Mouse (Mus musculus) midbrain, embryonic 10.5 days (tissue): Measurements from ENCODE around the gene Mrgprf. TPM values are rescaled to one million over a fixed set of nuclear protein-coding genes. Genes with fewer than 3 reads are reported as not detected.
A peak's percentile ranks its signal among the peaks of the same experiment; 100 is the strongest.

Experiments used
- DNase-seq: peaks from one replicate; pipeline ENCODE4 v3.0.0-alpha.2; 2017; ENCODE audit warnings: low spot score
- H3K27ac ChIP-seq: fragments of 300-500 bp; sonication (generic); replicated peaks from 2 replicates; pipeline ENCODE4 v1.5.1; 2016; ENCODE audit warnings: mild to moderate bottlenecking
- H3K27me3 ChIP-seq: fragments of 300-500 bp; sonication (generic); 2 replicates; pipeline ENCODE4 v1.6.1; 2016; ENCODE audit warnings: low read depth, mild to moderate bottlenecking; ENCODE audit not compliant: poor library complexity, severe bottlenecking
- H3K36me3 ChIP-seq: fragments of 300-500 bp; sonication (generic); 2 replicates; pipeline ENCODE4 v1.6.1; 2016; ENCODE audit warnings: mild to moderate bottlenecking, moderate library complexity
- H3K4me1 ChIP-seq: fragments of 300-500 bp; sonication (generic); 2 replicates; pipeline ENCODE4 v1.6.1; 2016
- H3K4me3 ChIP-seq: fragments of 300-500 bp; sonication (generic); 2 replicates; pipeline ENCODE4 v1.5.1; 2016; ENCODE audit warnings: mild to moderate bottlenecking, moderate library complexity
- H3K9me3 ChIP-seq: fragments of 300-500 bp; sonication (generic); replicated peaks from 2 replicates; pipeline ENCODE4 v1.6.1; 2016; ENCODE audit warnings: mild to moderate bottlenecking
- WGBS: fragments of 180-500 bp; shearing (Covaris S2); methylation state at CpG from one replicate; pipeline ENCODE4 v1.1.7; 2016; 5-methylcytosine and 5-hydroxymethylcytosine counted together
- polyA plus RNA-seq: library from polyadenylated mRNA; unstranded; fragments of >200 nt; fragmentation: Nextera tagmentation; extraction: Ambion mirVana; gene quantifications from 2 replicates; pipeline ENCODE4 v1.2.1, GENCODE M21; 2016

The Mrgprf gene
- polyA plus RNA-seq, 1 experiment from 2014 or later: 0.37 TPM

DNA sequence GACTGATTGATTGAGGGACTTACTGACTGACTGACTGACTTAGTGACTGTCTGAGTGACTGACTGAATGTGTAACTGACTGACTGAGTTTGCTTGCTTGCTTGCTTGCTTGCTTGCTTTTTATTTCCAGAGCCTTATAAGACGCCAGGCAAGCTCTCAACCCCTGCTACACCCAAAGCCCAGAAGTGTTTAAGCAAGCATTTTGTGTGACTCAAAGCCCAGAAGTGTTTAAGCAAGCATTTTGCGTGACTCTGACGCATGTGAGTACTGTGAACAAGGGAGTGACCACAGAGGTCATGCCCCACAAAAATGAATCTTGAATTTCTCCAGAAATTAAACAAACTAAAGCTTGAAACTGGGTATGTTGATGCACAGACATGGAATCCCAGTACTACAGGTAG lies 16.3 kb upstream of the Mrgprf start:
- no peak for DNase-seq

DNA sequence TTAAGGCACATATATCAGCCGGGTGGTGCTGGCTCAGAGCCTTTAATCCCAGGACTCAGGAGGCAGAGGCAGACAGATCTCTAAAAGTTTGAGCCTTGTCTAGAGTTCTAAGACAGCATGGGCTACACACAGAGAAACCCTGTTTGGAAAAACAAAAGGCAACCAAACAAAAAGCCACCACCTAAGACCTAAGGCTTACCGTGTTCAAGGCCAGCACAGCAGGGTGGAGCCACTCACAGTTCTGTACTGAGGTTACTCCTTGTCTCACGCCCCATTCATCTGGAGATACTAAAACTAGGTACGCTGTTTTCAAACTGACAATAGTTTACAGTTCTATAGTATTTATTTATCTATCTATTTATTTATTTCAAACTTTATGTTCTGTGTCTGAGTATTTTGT lies 15.2 kb upstream of the Mrgprf start:
- Histone ChIP-seq H3K9me3 (no peaks in the 10 kb centered on the region), H3K27ac (no peak overlapping the region), H3K27me3 (no peaks in the 10 kb centered on the region), H3K36me3 (no peaks in the 10 kb centered on the region), H3K4me3 (no peak overlapping the region), H3K4me1 (peaks cover 34% of the 10 kb centered on the region)
- DNase-seq: no peak
- WGBS: 81% methylated on average over 4 of the region's 4 CpGs

More for the DNA sequence above, 16.3 kb upstream of the Mrgprf start:
- WGBS: 73% methylated on average over 3 of the region's 3 CpGs
- Histone ChIP-seq H3K27me3 (no peaks in the 10 kb centered on the region), H3K27ac (peak overlapping the region; percentile 82), H3K4me3 (peak overlapping the region; percentile 60), H3K4me1 (peaks cover 34% of the 10 kb centered on the region), H3K9me3 (no peaks in the 10 kb centered on the region), H3K36me3 (peaks cover 11% of the 10 kb centered on the region)

DNA sequence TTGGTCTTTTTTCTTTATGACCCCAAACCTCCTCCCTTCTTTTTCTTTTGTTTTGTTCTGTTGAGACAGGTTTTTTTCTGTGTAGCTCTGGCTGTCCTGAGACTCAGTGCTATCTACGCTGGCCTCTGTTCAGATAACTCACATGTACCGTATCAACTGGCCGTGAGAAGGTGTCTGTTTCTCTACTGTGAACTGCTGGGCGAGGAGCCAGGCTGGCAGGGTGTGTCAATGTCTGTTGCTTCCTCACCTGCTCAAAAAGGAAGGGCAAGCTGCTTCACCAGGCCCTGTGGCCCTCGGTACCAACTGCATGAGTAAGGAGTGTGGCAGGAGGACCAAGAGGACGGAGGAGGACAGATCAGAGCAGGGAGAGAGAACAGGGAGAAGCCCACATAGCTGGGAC lies 13.2 kb upstream of the Mrgprf start:
- Histone ChIP-seq H3K4me1 (peaks cover 26% of the 10 kb centered on the region), H3K27ac (no peak overlapping the region), H3K36me3 (no peaks in the 10 kb centered on the region), H3K9me3 (no peaks in the 10 kb centered on the region), H3K4me3 (no peak overlapping the region), H3K27me3 (no peaks in the 10 kb centered on the region)
- DNase-seq: no peak
- WGBS: 85% methylated on average over 6 of the region's 6 CpGs

DNA sequence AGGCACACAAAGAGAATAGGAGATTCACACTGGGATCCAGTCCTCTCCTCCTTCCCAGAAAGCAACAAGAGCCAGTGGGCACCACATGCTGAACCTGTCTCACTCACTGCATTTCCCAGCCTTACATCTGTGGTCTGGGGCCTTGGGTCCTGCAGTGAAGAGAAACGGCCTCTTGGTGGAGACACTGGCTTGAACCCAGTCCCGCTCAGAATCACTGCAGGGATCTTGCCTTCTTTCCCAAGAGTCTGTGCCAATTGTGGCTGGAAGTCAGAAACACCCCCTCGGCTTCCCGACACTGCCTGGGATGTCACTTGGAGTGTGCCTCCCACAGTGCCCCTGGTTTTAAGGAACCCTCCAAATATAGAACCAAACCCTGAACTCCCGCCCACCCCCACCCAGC lies 11.3 kb upstream of the Mrgprf start:
- 16% methylated on average over 5 of the region's 5 CpGs for WGBS
- H3K9me3 ChIP-seq: no peaks in the 10 kb centered on the region

DNA sequence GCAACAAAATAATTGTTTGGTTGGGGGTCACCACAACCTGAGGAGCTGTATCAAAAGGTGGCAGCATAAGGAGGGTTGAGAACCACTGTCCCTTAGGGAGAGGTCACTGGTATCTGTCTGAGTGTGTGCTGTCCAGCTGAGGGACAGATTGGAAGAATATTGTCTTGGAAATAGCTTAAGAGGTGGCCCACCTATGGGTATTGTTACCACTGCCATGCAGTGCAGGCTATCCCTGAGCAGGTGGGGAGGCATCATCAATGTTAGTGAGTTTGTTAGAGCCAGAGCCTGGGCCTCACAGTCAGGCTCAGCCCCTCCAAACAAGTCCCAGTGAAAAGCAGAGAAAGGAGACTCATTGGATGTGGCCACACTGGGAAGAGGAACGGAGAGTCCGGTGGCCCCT lies 8.8 kb upstream of the Mrgprf start:
- Histone ChIP-seq H3K36me3 (no peaks in the 10 kb centered on the region), H3K4me3 (no peak overlapping the region), H3K27ac (no peak overlapping the region), H3K27me3 (no peaks in the 10 kb centered on the region), H3K9me3 (no peaks in the 10 kb centered on the region), H3K4me1 (peaks cover 7% of the 10 kb centered on the region; the same call in 1 of the 2 replicates)
- no peak for DNase-seq
- WGBS: 94% methylated on average over 2 of the region's 2 CpGs

More for the DNA sequence above, 11.3 kb upstream of the Mrgprf start:
- H3K36me3 ChIP-seq: no peaks in the 10 kb centered on the region
- H3K27me3 ChIP-seq: no peaks in the 10 kb centered on the region
- peak overlapping the region; percentile 39; the same call in 1 of the 2 replicates for H3K27ac ChIP-seq
- H3K4me3 ChIP-seq: no peak overlapping the region
- peaks cover 9% of the 10 kb centered on the region for H3K4me1 ChIP-seq
- peak; percentile 53 for DNase-seq

DNA sequence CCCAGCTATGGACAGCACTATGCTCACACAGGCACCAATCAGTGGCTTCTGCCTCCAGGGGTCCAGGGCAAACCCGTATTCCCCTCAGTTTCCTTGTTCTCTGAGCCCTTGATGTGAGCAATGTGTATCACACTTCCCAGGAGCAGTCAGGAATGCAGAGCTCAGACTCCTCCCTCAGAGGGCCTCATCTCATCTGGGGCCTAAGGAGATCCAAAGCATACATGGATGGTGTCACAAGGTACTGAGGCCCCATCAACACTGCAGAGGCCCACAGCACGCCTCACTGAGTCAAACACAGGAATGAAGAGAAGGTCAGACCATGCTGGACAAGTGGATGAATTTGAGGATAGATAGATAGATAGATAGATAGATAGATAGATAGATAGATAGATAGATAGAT lies 7.9 kb upstream of the Mrgprf start:
- whole genome bisulfite sequencing: 73% methylated on average over 2 of the region's 2 CpGs
- H3K9me3 ChIP-seq: no peaks in the 10 kb centered on the region

DNA sequence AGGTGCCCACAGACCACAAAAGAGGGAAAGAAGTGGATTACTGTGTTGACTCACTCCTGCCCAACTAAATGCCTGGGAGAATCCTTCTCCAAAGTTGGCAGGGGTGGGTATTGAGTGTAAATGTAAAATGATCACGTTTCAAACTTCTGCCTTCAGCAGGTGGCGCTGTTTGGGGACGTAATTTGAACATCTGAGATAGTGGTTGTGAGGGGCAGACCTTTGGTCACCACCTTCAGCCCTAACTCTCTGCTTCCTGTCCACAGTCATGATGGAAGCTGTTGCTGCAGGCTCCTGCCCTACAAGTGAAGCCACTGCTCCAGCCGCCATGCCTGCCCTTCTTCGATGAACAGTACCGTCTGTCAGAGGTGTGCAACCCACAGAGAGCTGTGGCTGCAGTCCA lies 6.8 kb upstream of the Mrgprf start:
- peaks cover 6% of the 10 kb centered on the region for H3K4me1 ChIP-seq
- WGBS: 35% methylated on average over 6 of the region's 6 CpGs
- H3K36me3 ChIP-seq: no peaks in the 10 kb centered on the region
- no peaks in the 10 kb centered on the region for H3K9me3 ChIP-seq
- H3K4me3 ChIP-seq: no peak overlapping the region
- no peak overlapping the region for H3K27ac ChIP-seq
- DNase-seq: no peak
- no peaks in the 10 kb centered on the region for H3K27me3 ChIP-seq

More for the DNA sequence above, 7.9 kb upstream of the Mrgprf start:
- H3K27ac ChIP-seq: no peak overlapping the region
- peaks cover 7% of the 10 kb centered on the region; the same call in 1 of the 2 replicates for H3K4me1 ChIP-seq
- no peak for DNase-seq
- H3K27me3 ChIP-seq: no peaks in the 10 kb centered on the region
- no peaks in the 10 kb centered on the region for H3K36me3 ChIP-seq
- no peak overlapping the region for H3K4me3 ChIP-seq

DNA sequence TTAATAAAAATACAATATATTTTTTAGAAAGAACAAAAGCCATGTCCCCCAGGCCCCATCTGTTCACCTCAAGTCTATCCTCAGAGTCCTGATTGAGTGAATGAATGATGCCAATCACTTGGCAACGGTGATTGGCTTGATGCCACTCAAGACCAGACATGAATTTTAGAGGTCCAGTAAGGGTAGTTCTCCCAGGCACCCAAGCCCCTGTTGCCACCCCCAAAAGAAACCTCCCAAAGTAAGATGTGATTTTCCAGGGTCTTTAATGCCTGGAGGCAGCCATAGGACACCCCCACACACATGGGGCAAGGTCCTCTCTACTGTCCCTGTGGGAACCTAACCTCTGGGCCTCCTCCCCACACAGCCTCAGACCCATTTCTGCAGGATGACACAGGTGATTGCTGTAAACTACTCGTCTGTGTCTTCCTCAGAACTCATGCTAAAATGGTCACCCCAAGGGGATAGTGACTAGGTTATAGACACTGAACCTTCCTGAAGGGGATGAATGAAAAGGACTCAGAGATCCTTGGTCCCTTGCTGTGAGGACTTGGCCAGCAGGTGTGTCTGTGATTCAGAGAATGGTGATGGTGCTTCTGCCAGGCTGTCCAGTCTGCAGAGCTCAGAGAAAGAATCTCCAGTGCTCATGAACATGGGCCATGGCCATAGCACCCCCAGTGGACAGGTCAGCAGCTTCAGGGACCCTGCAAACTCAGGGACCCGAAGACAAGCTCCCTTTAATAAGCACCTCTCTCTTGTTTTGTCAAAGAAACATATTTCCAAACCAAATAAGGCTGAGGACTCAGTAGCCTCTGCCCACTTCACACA lies 1.8 kb upstream of the Mrgprf start:
- Histone ChIP-seq H3K9me3 (no peaks in the 10 kb centered on the region), H3K27ac (peak overlapping the region; percentile 61; the same call in 1 of the 2 replicates), H3K4me3 (no peak overlapping the region), H3K36me3 (no peaks in the 10 kb centered on the region), H3K4me1 (peaks cover 36% of the 10 kb centered on the region), H3K27me3 (peaks cover 12% of the 10 kb centered on the region; the same call in 1 of the 2 replicates)
- DNase-seq: no peak
- WGBS: 68% methylated on average over 3 of the region's 3 CpGs

DNA sequence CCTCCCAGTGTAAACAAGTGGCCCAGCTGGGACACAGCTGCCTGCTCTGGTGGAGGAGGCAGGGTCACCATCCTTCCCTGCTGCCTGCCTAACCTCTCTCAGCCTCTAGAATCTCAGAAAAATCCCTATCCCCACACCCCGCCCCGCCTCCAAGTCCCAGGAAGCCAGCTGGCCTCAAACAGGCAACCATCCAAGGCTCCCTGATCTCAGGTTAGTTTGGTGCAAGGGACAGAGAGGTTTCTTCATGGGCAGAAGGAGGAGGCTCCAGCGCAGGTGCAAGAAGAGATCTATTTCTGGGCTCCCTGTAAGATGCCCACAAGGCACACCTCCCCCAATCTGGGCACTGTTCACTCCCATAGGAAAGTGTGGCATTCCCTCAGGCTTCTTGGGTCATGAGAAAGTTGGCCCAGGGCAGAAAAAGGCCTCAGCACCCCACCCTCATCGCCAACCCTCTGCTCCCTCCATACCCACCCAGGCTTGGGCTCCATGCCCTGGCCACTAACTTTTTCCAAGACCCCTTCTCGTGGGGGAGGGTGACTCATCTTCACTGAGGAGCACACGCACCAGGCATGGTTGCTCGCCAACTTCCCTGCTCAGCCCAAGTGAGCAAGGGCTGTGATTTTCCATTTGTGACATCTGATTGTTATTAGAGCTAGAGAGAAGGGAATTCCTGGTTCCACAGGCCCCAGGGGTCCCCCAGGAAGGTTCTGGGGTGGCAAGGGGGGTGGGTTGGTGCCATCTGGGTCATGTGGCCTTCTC lies 887 bp upstream of the Mrgprf start:
- Histone ChIP-seq H3K4me3 (no peak overlapping the region), H3K9me3 (no peaks in the 10 kb centered on the region), H3K4me1 (peaks cover 36% of the 10 kb centered on the region), H3K27ac (peak overlapping the region; percentile 61), H3K27me3 (peaks cover 15% of the 10 kb centered on the region), H3K36me3 (no peaks in the 10 kb centered on the region)
- no peak for DNase-seq
- WGBS: 61% methylated on average over 7 of the region's 7 CpGs

DNA sequence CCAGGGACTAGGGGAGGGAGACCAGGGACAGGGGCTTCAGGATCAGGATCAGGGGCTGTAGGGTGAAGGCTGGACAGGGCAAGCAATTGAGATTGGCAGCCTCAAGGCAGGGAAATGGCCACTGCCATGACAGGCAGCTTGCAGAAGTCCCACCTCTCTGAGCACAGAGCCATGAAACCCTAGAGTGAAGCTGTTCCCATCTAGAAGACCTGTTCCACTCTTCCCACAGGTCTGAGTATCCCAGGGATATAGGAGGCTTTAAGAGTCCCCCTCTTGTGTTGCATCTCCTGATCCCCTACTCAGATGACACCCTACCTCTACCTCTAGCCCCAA lies 346 bp downstream of the Mrgprf start:
- H3K4me1 ChIP-seq: peaks cover 36% of the 10 kb centered on the region
- H3K27ac ChIP-seq: no peak overlapping the region
- no peak for DNase-seq
- no peak overlapping the region for H3K4me3 ChIP-seq
- no peaks in the 10 kb centered on the region for H3K9me3 ChIP-seq
- peaks cover 15% of the 10 kb centered on the region for H3K27me3 ChIP-seq
- no peaks in the 10 kb centered on the region for H3K36me3 ChIP-seq

DNA sequence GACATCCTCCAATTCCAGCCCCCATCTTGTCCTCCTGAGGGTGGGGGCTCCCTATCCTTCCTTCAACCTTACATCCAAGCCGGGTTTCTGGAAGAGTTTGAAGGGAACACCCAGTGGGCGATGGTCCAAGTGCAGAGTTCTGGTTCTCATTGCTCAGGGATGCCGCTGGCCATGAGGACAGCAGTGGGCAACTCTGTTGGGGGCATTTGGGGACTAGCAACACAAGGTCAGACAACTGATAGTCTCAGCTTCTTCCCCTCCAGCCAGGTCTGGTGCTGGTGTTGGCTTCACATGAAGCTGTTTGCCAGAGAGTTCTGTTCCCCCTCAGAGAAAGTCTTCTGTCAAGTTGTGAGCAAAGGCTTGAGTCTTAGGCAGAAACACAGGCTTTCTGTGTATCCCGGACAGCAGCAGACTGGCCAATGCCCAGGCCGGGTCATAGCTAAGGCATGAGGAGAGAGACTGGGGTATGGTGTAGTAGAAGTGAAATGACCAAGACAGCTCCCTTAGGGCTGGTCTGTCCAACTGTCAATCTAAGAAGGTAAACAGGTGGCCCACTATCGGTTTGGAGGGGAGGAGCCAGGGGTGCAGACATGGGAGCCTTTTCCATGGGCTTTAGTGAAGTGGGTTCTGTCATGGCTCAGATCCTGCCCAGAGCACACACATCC lies 845 bp downstream of the Mrgprf start:
- 88% methylated on average over 6 of the region's 6 CpGs for WGBS
- H3K27ac ChIP-seq: no peak overlapping the region
- no peaks in the 10 kb centered on the region for H3K36me3 ChIP-seq
- DNase-seq: no peak
- no peak overlapping the region for H3K4me3 ChIP-seq
- peaks cover 15% of the 10 kb centered on the region for H3K27me3 ChIP-seq
- peaks cover 36% of the 10 kb centered on the region for H3K4me1 ChIP-seq
- H3K9me3 ChIP-seq: no peaks in the 10 kb centered on the region

DNA sequence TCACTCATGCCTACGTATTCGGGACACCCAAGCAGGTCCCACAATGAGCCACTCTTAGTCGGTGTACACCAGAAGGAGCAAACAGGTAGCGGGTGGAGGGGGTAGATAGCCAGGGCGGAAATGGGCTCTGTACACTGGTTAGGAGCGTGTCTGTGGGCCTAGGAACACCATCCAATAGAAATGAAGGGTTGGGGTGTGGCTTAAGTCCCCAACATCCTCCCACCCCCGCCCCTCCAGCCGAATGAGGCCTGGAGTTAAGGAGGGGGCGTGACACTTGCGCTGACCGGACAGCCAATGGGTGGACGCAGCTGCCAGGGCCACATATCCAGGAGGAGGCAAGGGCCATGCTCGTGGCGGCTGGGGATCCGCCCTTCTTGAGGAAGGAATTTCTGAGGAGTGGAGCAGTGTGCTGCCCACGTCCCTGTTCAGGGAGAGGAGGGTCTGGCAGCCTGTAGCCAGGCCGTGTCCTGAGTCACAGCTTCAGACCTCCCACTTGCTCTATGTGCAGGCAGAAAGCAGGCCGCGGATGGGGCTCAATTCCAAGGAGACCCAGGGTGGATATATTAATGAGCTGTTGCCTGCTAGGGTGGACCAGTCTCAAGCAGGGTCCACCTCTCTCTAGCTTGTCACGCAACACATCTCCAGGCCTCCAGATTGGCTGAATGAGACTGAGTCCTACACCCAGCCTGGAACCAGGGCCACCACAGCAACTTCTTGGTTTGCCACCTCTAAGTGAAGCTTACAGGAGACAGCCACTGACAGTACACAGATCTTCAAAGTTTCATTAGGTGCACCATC lies 2.1 kb downstream of the Mrgprf start:
- DNase-seq: peak; percentile 90
- 6% methylated on average over 20 of the region's 20 CpGs for WGBS
- Histone ChIP-seq H3K27me3 (peaks cover 15% of the 10 kb centered on the region), H3K4me1 (peaks cover 36% of the 10 kb centered on the region), H3K9me3 (no peaks in the 10 kb centered on the region), H3K4me3 (peak overlapping the region; percentile 45), H3K36me3 (no peaks in the 10 kb centered on the region), H3K27ac (peak overlapping the region; percentile 79)
